Mouse (Mus musculus): ENCODE data around the gene Ttc7b.

The Ttc7b gene

GRCm38 (mm10) chr12:100391890-100392289 lies 128.7 kb downstream of the Ttc7b start:
- in situ Hi-C loops (cut with MboI, MseI) = no loop called here

- in situ Hi-C loops (cut with MboI, MseI) = no loop called here
Measured at GRCm38 (mm10) chr12:100389878-100390710, 130.5 kb downstream of the Ttc7b start.

GRCm38 (mm10) chr12:100386259-100386658 lies 134.4 kb downstream of the Ttc7b start:
- in situ Hi-C loops (cut with MboI, MseI) = no loop called here

- in situ Hi-C loops (cut with MboI, MseI) = no loop called here
Measured at GRCm38 (mm10) chr12:100382526-100382925, 138.1 kb downstream of the Ttc7b start.

GRCm38 (mm10) chr12:100381941-100382340 lies 138.7 kb downstream of the Ttc7b start:
- in situ Hi-C loops (cut with MboI, MseI) = no loop called here

GRCm38 (mm10) chr12:100380697-100381291 lies 139.8 kb downstream of the Ttc7b start:
- in situ Hi-C loops (cut with MboI, MseI) = no loop called here

- in situ Hi-C loops (cut with MboI, MseI) = no loop called here
Measured at GRCm38 (mm10) chr12:100379833-100380232, 140.8 kb downstream of the Ttc7b start.

- in situ Hi-C loops (cut with MboI, MseI) = no loop called here
Measured at GRCm38 (mm10) chr12:100378266-100378665, 142.4 kb downstream of the Ttc7b start.

- in situ Hi-C loops (cut with MboI, MseI) = no loop called here
Measured at GRCm38 (mm10) chr12:100377791-100378190, 142.8 kb downstream of the Ttc7b start.

GRCm38 (mm10) chr12:100375801-100376200 lies 144.8 kb downstream of the Ttc7b start:
- in situ Hi-C loops (cut with MboI, MseI) = no loop called here

GRCm38 (mm10) chr12:100372785-100373184 lies 147.8 kb downstream of the Ttc7b start:
- in situ Hi-C loops (cut with MboI, MseI) = no loop called here

- in situ Hi-C loops (cut with MboI, MseI) = no loop called here
Measured at GRCm38 (mm10) chr12:100372015-100372414, 148.6 kb downstream of the Ttc7b start.

GRCm38 (mm10) chr12:100369786-100370185 lies 150.8 kb downstream of the Ttc7b start:
- in situ Hi-C loops (cut with MboI, MseI) = no loop called here

GRCm38 (mm10) chr12:100369220-100369619 lies 151.4 kb downstream of the Ttc7b start:
- in situ Hi-C loops (cut with MboI, MseI) = no loop called here

GRCm38 (mm10) chr12:100361330-100361729 lies 159.3 kb downstream of the Ttc7b start:
- in situ Hi-C loops (cut with MboI, MseI) = no loop called here

GRCm38 (mm10) chr12:100358040-100358620 lies 162.5 kb downstream of the Ttc7b start:
- in situ Hi-C loops (cut with MboI, MseI) = no loop called here

GRCm38 (mm10) chr12:100356407-100356806 lies 164.2 kb downstream of the Ttc7b start:
- in situ Hi-C loops (cut with MboI, MseI) = no loop called here

- in situ Hi-C loops (cut with MboI, MseI) = no loop called here
Measured at GRCm38 (mm10) chr12:100355565-100355964, 165.1 kb downstream of the Ttc7b start.

- in situ Hi-C loops (cut with MboI, MseI) = no loop called here
Measured at GRCm38 (mm10) chr12:100353954-100354353, 166.7 kb downstream of the Ttc7b start.

- in situ Hi-C loops (cut with MboI, MseI) = no loop called here
Measured at GRCm38 (mm10) chr12:100353075-100353782, 167.4 kb downstream of the Ttc7b start.

- in situ Hi-C loops (cut with MboI, MseI) = no loop called here
Measured at GRCm38 (mm10) chr12:100352094-100352493, 168.5 kb downstream of the Ttc7b start.

- in situ Hi-C loops (cut with MboI, MseI) = no loop called here
Measured at GRCm38 (mm10) chr12:100343554-100343953, 177.1 kb downstream of the Ttc7b start.

Measured in T-helper 17 cell (primary cell).